In the genomic region with DNA sequence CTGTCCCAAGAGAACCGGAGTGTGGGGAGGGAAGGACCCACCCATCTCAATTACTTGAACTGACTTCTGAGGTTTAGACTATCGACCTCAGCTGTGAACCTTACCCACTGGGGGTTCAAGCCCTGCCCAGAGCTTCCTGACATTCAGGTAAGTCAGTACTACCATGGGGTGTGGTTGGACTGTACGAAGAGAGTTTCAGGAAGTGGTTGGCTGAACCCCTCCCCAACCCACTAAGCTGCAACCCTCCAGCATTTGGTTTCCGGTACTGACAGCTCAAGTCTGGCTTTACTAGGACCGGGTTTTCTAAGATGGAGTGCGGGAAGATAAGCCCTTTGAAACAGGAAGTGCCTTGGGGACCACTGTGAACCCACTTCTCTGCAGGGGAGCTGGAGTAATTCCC, we compare ENCODE assay signal across 13 mouse cellular contexts. TPM values are rescaled to one million over a fixed set of nuclear protein-coding genes. Genes with fewer than 3 reads are reported as not detected.
DNase-seq lines count a peak whose midpoint lies in the region; ATAC-seq and TF ChIP-seq lines count a peak whose summit lies in the region.
"Had no signal": no experiment of that assay in that cellular context is flagged by ENCODE, and none has a peak within 500 bp of the region (broad histone marks: within the 10 kb centered on the region; RNA-seq: fewer than 3 reads in every experiment).

No protein-coding gene starts in this region.

- no peak overlapping the region for H3K9ac ChIP-seq in kidney, embryonic 14.5 days (ENCODE audit: low read depth, low read length)
- no peak overlapping the region for H3K9ac ChIP-seq in liver, embryonic 15.5 days
- H3K9ac ChIP-seq: limb, embryonic 12.5 days had no signal

- H3K4me1 ChIP-seq in kidney, embryonic 14.5 days (ENCODE audit: control insufficient read depth, insufficient read depth, low read length), result peaks cover 13% of the 10 kb centered on the region
- peaks cover 31% of the 10 kb centered on the region for H3K4me1 ChIP-seq in liver, embryonic 15.5 days (replicated peaks)
- H3K4me1 ChIP-seq in thymus, adult 2 months (replicated peaks; ENCODE audit: control insufficient read depth, insufficient read depth, low read length), result peaks cover 30% of the 10 kb centered on the region

- no peak overlapping the region for H3K4me2 ChIP-seq in kidney, embryonic 14.5 days (replicated peaks; ENCODE audit: low read depth, low read length)
- peak overlapping the region; percentile 37 for H3K4me2 ChIP-seq in liver, embryonic 15.5 days
- H3K4me2 ChIP-seq: limb, embryonic 12.5 days had no signal

- no peak for TF ChIP-seq CTCF in thymus, adult 2 months (IDR thresholded peaks at IDR 0.05; ENCODE audit: borderline replicate concordance, control insufficient read depth, extremely low read depth, insufficient read depth, low read length, poor library complexity)

- no peaks in the 10 kb centered on the region for H3K36me3 ChIP-seq in kidney, embryonic 14.5 days (ENCODE audit: control insufficient read depth, insufficient read depth, low read length)
- H3K36me3 ChIP-seq in liver, embryonic 15.5 days (replicated peaks), result no peaks in the 10 kb centered on the region
- H3K36me3 ChIP-seq in thymus, adult 2 months (ENCODE audit: control insufficient read depth, insufficient read depth, low read length), result no peaks in the 10 kb centered on the region
- H3K36me3 ChIP-seq: embryonic facial prominence, embryonic 10.5 days; limb, embryonic 12.5 days had no signal

- 0 out of 2 replicates have a peak, but pooled peaks have one; percentile 14 for TF ChIP-seq POLR2A in thymus, adult 2 months (IDR thresholded peaks at IDR 0.05; ENCODE audit: control insufficient read depth, extremely low read depth, insufficient read depth, low read length, poor library complexity)

- H3K9me3 ChIP-seq in kidney, embryonic 14.5 days (ENCODE audit: control insufficient read depth, low read length), result no peaks in the 10 kb centered on the region
- H3K9me3 ChIP-seq in liver, embryonic 15.5 days (replicated peaks), result no peaks in the 10 kb centered on the region
- H3K9me3 ChIP-seq: embryonic facial prominence, embryonic 10.5 days; limb, embryonic 12.5 days had no signal

- no peak overlapping the region for H3K4me3 ChIP-seq in kidney, embryonic 14.5 days (ENCODE audit: low read length)
- H3K4me3 ChIP-seq in liver, embryonic 15.5 days (replicated peaks), result no peak overlapping the region
- H3K4me3 ChIP-seq in thymus, adult 2 months (ENCODE audit: control insufficient read depth, insufficient read depth, low read length), result no peak overlapping the region
- H3K4me3 ChIP-seq: embryonic facial prominence, embryonic 10.5 days; limb, embryonic 12.5 days had no signal

- H3K27ac ChIP-seq in kidney, embryonic 14.5 days (ENCODE audit: low read depth, low read length), result peak overlapping the region; percentile 42
- H3K27ac ChIP-seq in liver, embryonic 15.5 days (replicated peaks), result peak overlapping the region; percentile 70
- peak overlapping the region; percentile 76 for H3K27ac ChIP-seq in thymus, adult 2 months (ENCODE audit: control insufficient read depth, insufficient read depth, low read length)
- H3K27ac ChIP-seq: embryonic facial prominence, embryonic 10.5 days; hindbrain, postnatal 0 days; limb, embryonic 12.5 days had no signal

- WGBS in kidney, embryonic 14.5 days, result 57% methylated on average over 6 of the region's 6 CpGs
- WGBS in liver, embryonic 15.5 days (ENCODE audit: insufficient replicate concordance), result 12% methylated on average over 6 of the region's 6 CpGs
- under 1% methylated on average over 6 of the region's 6 CpGs for WGBS in thymus, adult 2 months

- no peak for DNase-seq in kidney, adult 18-20 months
- peak; percentile 88 for DNase-seq in T-cell, adult 2 months (ENCODE audit: low spot score)
- DNase-seq in thymus, adult 2 months, result peak; percentile 77
- DNase-seq in testis, postnatal 14 days (ENCODE audit: low spot score), result no peak
- DNase-seq in ovary, postnatal 14 days (ENCODE audit: low spot score), result no peak
- no peak for DNase-seq in cerebellum, postnatal 14 days
- DNase-seq: gastrocnemius, postnatal 10 days; right cerebral cortex, postnatal 14 days had no signal

- peaks cover 10% of the 10 kb centered on the region for H3K27me3 ChIP-seq in kidney, embryonic 14.5 days (ENCODE audit: control insufficient read depth, insufficient read depth, low read length)
- peaks cover 35% of the 10 kb centered on the region for H3K27me3 ChIP-seq in liver, embryonic 15.5 days
- peaks cover 5% of the 10 kb centered on the region; the same call in 1 of the 2 replicates for H3K27me3 ChIP-seq in thymus, adult 2 months (ENCODE audit: control insufficient read depth, insufficient read depth, low read length)

- ATAC-seq in kidney, embryonic 14.5 days (ENCODE audit: low FRiP score, low TSS enrichment), result no peak
- peak; percentile 40 for ATAC-seq in liver, embryonic 15.5 days (ENCODE audit: insufficient read depth)

RNA-seq across cellular contexts. Expression of gene Ggt1, which starts 4.0 kb away (rescaled TPM):
- 29.1 and 57.6 TPM in 2 replicates for polyA plus RNA-seq in kidney, embryonic 14.5 days (2014; fragmentation: Nextera tagmentation; extraction: Ambion mirVana)
- polyA plus RNA-seq in liver, embryonic 15.5 days (2015; fragmentation: Nextera tagmentation; extraction: Ambion mirVana), result 13.8 and 22.1 TPM in 2 replicates
- 5.6 and 6.9 TPM in 2 replicates for polyA plus RNA-seq in thymus, adult 2 months (2012; rRNA removed)

RNA-seq across cellular contexts. Expression of gene Lrrc75b, which starts 5.3 kb away (rescaled TPM):
- polyA plus RNA-seq in kidney, embryonic 14.5 days (2014; fragmentation: Nextera tagmentation; extraction: Ambion mirVana), result 2.1 and 2.9 TPM in 2 replicates
- polyA plus RNA-seq in liver, embryonic 15.5 days (2015; fragmentation: Nextera tagmentation; extraction: Ambion mirVana), result 0.06 and 0.15 TPM in 2 replicates
- 1.8 and 2.2 TPM in 2 replicates for polyA plus RNA-seq in thymus, adult 2 months (2012; rRNA removed)

RNA-seq across cellular contexts. Expression of gene Ggt5, which starts 23.7 kb away (rescaled TPM):
- polyA plus RNA-seq in kidney, embryonic 14.5 days (2014; fragmentation: Nextera tagmentation; extraction: Ambion mirVana), result 3.9 and 4.7 TPM in 2 replicates
- 0.75 and 1.3 TPM in 2 replicates for polyA plus RNA-seq in liver, embryonic 15.5 days (2015; fragmentation: Nextera tagmentation; extraction: Ambion mirVana)
- 49.5 and 73.6 TPM in 2 replicates for polyA plus RNA-seq in thymus, adult 2 months (2012; rRNA removed)

RNA-seq across cellular contexts. Expression of gene Gucd1, which starts 47.7 kb away (rescaled TPM):
- polyA plus RNA-seq in kidney, embryonic 14.5 days (2014; fragmentation: Nextera tagmentation; extraction: Ambion mirVana), result 31.7 and 46.9 TPM in 2 replicates
- 62.1 and 74.6 TPM in 2 replicates for polyA plus RNA-seq in liver, embryonic 15.5 days (2015; fragmentation: Nextera tagmentation; extraction: Ambion mirVana)
- 77.0 and 80.5 TPM in 2 replicates for polyA plus RNA-seq in thymus, adult 2 months (2012; rRNA removed)

RNA-seq across cellular contexts. Expression of gene Snrpd3, which starts 48.1 kb away (rescaled TPM):
- polyA plus RNA-seq in kidney, embryonic 14.5 days (2014; fragmentation: Nextera tagmentation; extraction: Ambion mirVana), result 178 and 249 TPM in 2 replicates
- 65.7 and 68.7 TPM in 2 replicates for polyA plus RNA-seq in liver, embryonic 15.5 days (2015; fragmentation: Nextera tagmentation; extraction: Ambion mirVana)
- polyA plus RNA-seq in thymus, adult 2 months (2012; rRNA removed), result 25.1 and 28.3 TPM in 2 replicates

Comparison
In these comparisons a context has a peak if more than half of its experiments do, and no peak if none do; other contexts are left out.
1. DNase-seq: peak in T-cell, adult 2 months (single experiment) and thymus, adult 2 months (single experiment); none in kidney, adult 18-20 months (single experiment), testis, postnatal 14 days (single experiment), ovary, postnatal 14 days (single experiment) and cerebellum, postnatal 14 days (0 of 2).
2. Peak in every context shown above with its lines, with median percentiles within 50 percentile points of each other: H3K27ac ChIP-seq.